Mouse (Mus musculus): Measurements from ENCODE around the gene Usp2.
A peak's percentile ranks its signal among the peaks of the same experiment; 100 is the strongest.
"Not testable (repeated sequence)": the region's sequence is repeated elsewhere in the genome, so short reads cannot be mapped to it uniquely, and the experiment has no call there.

Gene Usp2

DNA sequence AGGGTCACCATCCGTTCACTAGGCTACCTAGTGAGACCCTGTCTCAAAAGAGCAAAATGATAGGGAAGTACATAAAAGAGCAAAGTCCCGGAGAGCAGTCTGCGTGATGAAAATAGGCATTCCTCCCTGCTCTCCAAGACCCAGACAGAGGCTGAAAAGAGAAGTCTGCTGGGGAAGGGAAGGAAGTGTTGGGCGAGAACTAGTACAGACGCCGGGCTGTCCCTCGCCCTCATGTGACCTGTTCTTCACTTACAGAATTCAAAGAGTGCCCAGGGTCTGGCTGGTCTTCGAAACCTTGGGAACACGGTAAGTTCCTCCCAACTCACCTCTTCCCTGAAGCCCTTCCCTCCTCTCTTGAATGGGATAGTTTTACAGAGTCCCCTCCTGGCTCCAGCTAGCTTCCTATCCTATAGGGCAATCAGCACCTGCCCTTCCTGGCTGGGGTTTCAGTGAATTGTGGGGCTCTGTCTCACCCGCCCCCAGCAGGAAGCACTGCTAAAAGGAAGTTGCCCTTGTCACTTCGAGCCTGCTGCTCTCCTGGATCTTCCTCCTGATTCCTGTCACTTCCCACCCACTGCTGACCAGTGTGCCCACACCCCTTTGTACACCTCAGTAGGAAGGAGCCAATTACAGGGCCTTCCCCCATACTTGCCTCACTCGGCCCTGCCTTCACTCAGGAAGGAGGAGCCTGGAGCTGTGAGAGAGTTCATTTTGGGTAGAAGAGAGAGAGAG is 22.2 kb downstream of the Usp2 start:
- no peak for DNase-seq (ENCODE audit: low read depth, low spot score)

DNA sequence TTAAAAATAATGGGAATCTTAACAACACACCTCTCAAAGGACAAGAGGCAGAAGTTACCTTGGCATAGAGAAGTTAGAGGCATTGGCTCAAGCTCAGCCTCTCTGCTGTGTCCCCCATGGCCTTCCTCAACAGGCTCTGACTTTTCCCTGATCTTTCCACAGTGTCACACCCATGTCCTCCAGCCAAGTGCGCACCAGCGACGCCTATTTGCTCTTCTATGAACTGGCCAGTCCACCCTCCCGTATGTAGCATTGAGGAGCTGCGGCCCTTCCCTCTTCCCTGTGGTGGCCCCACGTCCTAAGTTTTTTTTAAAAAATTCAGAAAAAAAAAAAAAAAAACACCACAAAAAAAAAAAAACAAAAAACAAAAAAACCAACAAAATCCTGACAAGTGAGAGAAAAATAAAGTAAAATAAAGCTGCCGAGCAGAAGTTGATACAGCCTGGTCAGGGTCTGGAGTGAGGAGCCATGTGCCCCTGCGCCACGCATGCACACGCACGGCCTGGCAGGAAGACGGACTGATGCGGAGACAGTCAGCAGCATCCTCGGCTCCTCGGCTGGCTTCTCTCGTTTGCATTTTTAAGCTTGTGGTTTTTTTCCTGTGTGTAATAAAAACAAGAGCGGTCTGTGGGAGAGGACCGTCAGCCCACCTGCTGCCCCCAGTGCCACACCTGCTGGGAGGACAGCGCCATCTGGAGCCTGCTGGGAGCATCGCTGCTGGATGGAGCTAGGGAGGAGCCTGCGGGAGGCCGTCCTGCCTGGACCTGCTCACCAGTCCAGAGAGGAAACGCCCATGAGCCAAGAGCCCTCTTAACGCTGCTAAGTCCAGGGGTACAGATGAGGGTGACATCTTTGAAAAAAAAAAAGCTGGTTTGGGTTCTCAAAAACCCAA is 27.0 kb downstream of the Usp2 start:
- DNase-seq (ENCODE audit: low read depth, low spot score): peak; percentile 69

- DNase-seq (ENCODE audit: low read depth, low spot score): no peak
Measured at GRCm38 (mm10) chr9:44094737-44095136, 27.9 kb downstream of the Usp2 start.

- no peak for DNase-seq (ENCODE audit: low read depth, low spot score)
Measured at GRCm38 (mm10) chr9:44095781-44096180, 29.0 kb downstream of the Usp2 start.

DNA sequence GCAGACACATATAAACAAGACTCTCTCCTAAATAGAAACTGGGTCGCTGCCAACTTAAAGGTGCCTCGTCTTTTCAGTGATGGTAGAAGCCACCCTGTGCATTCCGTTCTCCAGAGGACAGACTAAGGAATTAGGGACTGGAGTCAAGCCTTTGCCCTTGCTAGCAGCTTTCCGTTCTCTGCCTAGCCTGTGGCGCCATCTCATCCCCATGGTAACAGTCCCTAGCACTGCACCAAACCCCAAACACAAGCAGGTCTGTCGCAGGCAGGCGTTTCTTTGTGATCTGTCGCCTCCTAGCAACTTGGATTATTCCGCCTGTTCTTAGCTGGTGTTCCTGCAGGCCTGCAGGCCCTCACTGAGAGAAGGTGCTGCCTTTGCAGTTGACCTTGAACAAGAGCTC is 29.7 kb downstream of the Usp2 start:
- no peak for DNase-seq (ENCODE audit: low read depth, low spot score)

DNA sequence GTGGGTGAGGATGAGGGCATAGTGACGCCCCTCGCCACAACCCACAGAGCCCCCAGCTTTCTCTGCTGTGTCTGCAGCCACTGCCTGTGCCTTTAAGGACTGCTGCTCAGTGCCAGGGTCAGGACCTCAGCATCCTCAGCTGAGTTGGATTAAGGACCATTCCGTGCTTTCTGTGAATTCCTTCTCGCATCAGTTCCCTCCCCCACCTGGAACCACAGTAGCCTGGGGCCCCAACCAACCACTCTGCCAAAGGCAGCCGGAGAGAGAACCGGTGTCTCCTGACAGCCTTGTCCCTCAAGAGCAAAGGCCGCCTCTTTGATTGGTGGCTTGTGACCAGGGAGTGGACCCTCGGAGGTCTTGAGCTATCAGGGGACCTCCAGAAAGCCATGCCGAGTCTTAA is 34.7 kb downstream of the Usp2 start, which contains the start of gene Mfrp:
Gene Mfrp (plus strand): TSS at position 240 of the 400 bp plus-strand sequence.
- no peak for DNase-seq (ENCODE audit: low read depth, low spot score)

DNA sequence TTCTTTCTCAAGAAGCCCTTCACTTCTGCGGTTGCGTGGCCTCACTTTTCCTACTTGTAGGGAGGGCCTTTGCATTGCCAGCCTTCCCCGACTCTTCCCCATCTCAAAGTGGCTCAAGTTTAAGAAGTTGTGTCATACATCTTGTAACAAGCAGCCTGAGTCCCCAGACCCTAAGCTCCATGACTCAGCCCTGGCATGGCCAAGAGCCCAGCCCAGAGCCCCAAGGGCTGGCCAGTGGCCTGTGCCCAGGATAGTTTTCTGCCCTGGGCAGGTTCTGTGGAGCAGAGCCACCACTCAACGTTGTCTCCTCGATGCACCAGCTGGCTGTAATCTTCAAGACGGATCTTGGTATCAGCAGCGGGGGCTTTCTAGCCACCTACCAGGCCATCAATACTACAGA is 38.1 kb downstream of the Usp2 start:
- DNase-seq (ENCODE audit: low read depth, low spot score): no peak

DNA sequence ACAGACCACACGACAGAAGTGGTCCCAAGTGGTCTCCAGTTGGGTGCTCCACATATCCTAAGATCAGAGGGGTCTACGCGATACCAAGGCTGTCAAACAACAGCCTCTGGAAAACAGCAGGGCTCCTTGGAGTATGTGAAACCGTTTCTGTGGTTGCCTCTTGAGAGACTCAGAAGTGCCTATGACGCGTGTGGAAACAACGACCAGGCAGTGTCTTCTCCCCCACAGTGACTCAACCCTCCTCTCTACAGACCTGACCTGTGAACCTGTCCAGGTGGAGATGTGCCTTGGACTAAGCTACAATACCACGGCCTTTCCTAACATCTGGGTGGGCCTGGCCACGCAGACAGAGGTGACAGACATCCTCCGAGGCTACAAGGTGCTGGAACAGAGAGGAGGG is 39.0 kb downstream of the Usp2 start:
- no peak for DNase-seq (ENCODE audit: low read depth, low spot score)

GRCm38 (mm10) chr9:44106182-44106581 is 39.4 kb downstream of the Usp2 start:
- no peak for DNase-seq (ENCODE audit: low read depth, low spot score)

GRCm38 (mm10) chr9:44106596-44106995 is 39.8 kb downstream of the Usp2 start:
- DNase-seq (ENCODE audit: low read depth, low spot score): no peak

DNA sequence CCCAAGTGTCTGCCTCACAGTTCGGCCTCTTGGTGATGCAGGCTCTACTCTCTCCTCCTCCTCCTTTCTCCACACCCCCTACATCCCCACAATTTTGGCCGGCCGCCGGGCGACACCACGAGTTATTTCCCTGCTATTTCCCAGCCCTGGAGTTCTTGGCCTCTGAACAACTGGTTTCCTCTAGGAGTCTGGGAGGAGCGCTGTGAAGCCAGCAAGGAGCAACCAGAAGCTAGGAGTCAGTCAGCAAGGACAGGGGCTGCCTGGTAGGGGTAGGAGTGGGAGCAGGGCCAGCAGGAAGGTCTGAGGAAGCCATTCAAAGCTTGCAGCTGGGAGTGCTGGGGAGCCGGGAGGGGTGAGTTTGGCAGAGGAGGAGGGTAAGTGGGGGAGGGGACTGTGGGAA is 40.3 kb downstream of the Usp2 start, which contains the start of gene C1qtnf5:
Gene C1qtnf5 (plus strand): TSS at position 136 of the 400 bp plus-strand sequence.
- no peak for DNase-seq (ENCODE audit: low read depth, low spot score)

DNA sequence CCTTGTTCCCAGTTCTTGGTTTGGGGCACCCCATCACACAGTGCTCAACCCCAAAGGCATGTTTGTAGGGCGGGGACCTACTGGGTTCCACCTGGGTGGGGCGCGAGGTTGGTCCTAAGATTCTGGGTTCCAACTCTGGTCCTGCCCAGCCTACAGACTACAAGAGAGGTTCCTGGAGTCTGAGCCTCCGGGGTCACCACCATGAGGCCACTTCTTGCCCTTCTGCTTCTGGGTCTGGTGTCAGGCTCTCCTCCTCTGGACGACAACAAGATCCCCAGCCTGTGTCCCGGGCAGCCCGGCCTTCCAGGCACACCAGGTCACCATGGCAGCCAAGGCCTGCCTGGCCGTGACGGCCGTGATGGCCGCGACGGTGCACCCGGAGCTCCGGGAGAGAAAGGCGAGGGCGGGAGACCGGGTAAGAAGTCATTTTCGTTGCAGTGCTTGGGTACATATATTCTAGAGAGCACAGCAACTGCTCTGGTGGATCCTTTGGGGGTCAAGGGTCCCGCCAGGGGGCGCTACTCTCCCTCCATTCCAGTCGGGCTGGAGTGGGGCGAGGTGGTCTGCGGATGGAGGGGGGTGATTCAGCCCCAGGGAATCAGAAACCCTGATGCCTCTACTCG is 40.8 kb downstream of the Usp2 start:
- peak; percentile 48 for DNase-seq (ENCODE audit: low read depth, low spot score)

DNA sequence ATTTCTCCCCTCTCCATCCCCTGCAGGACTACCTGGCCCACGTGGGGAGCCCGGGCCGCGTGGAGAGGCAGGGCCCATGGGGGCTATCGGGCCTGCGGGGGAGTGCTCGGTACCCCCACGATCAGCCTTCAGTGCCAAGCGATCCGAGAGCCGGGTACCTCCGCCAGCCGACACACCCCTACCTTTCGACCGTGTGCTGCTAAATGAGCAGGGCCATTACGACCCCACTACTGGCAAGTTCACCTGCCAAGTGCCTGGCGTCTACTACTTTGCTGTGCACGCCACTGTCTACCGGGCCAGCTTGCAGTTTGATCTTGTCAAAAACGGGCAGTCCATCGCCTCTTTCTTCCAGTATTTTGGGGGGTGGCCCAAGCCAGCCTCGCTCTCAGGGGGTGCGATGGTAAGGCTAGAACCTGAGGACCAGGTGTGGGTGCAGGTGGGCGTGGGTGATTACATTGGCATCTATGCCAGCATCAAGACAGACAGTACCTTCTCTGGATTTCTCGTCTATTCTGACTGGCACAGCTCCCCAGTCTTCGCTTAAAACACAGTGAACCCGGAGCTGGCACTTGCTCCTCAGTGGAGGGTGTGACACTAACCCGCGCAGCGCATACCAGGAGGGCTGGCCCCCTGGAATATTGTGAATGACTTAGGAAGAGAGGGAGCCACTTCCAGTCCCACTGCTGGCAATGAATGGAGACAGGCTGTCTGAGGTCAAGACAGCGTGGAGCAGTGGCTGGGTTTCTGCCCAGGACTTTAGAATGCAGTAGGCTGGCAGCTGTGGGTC is 41.6 kb downstream of the Usp2 start:
- no peak for DNase-seq (ENCODE audit: low read depth, low spot score)

DNA sequence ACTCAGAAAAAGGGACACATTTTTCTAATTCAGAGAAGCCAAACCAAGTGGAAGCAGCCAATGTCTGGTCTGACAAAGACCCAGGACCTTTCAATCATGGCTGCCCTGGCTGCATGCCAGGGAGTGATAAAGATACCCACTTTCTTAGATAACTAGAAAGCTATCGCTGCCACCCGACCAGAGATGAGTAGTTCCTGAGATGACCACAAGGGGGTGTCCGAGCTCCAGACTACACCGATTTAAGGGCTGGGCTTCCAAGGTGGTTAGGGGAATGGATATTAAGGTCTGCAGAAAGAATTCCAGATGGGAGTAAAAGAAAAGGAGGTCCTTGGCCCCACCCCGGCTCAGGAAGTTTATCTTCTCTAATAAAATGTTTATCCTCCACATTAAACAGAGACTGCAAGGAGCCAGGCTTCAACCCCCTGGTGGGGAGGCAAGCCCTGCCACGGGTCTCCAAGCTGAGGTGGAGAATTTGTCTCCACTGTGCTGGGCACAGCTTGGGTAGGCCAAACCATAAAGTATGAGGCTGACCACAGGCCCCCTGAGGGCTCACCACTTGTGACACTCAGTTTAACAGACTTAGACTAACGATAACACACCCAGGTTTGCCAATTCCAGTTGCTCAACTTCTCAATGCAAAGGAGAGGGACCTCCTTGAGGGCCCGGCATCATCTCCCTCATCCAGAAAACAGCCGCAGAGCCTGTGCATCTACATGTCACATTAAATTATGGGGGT is 42.7 kb downstream of the Usp2 start:
- DNase-seq (ENCODE audit: low read depth, low spot score): peak; percentile 83

GRCm38 (mm10) chr9:44111909-44112308 is 45.1 kb downstream of the Usp2 start:
- DNase-seq (ENCODE audit: low read depth, low spot score): not testable (repeated sequence)

GRCm38 (mm10) chr9:44113105-44113789 is 46.4 kb downstream of the Usp2 start, which contains the start of the genes Gm49380 and Rnf26:
Gm49380 (minus strand) TSS chr9:44113500.
Rnf26 (minus strand) TSS chr9:44113517.
- peak; percentile 98 for DNase-seq (ENCODE audit: low read depth, low spot score)

DNA sequence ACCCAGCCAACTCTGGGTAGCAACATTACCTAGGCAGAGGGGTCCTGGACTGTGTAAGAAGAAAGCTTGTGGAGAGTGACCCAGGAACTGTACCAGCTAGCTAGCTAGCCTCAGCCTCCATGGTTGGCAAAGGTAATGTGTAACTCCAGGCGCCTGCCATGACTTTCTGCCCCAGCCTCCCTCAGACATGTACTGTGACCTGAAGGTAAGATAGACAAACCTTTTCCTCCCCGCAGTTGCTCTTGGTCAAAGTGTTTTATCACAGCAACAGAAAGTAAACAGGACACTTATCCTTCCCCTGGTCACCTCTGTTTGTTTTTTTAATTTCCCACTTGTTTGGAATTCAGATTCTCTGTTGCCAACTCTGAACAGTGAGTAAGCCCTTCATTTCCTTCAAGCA is 47.6 kb downstream of the Usp2 start:
- no peak for DNase-seq (ENCODE audit: low read depth, low spot score)

DNA sequence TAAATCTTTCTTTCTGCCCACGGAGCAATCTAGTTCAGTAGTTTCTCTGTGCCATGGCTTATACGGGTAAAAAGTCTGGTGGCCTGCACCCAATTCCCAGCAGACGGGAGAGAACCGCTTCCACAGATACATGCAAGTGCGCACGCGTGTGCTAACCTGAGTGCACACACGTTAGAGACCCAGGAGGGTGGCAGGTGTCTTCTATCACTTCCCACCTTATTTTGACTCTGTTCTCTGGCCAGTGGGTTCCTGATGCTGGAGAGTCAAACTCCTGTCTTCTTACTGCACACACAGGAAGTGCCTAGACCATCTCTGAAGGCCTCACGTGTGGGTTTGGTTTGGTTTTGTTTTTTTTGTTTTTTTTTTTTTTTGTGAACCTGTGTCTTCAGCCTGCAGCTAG is 48.8 kb downstream of the Usp2 start:
- no peak for DNase-seq (ENCODE audit: low read depth, low spot score)

GRCm38 (mm10) chr9:44116182-44116581 is 49.4 kb downstream of the Usp2 start:
- DNase-seq (ENCODE audit: low read depth, low spot score): no peak

- DNase-seq (ENCODE audit: low read depth, low spot score): no peak
Measured at GRCm38 (mm10) chr9:44119011-44119410, 52.2 kb downstream of the Usp2 start.

Data from mesoderm, embryonic 11.5 days (tissue).